Mouse (Mus musculus): Measurements from ENCODE around the gene Olfr1417.

The Olfr1417 gene

DNA sequence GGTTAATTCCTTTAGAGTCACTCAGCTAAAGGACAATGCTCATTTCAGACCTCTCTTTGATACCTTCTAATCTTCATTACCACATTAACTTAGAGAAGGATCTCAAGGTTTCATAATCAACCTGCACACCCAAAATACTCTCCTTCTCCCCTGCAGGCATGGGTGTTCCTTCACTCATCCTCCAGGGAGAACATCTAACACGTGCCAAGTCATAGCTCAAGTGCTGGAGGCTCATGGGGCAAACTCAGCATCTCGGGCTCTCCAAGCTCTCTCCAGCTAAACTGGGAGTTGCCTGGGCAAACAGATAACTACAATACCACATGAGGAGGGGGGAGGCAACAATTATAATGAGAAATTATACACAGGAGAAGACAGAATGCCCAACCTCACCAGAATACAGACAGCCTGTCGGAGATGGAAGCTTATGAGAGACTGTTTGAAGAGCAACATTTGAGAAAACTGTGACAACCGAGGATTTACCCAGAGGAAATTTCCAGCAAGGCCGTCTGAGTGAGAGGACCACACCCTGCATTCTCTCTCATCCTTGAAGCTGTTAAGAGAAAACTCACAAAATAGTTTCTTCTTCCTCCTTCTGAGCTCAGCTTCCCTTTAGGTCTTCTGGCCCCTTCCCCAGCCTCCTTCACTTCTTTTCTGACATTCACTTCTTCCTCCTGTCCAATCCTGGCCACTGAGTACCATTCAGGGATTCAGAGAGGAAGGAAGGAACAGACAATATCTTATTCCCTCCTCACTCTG, 28.8 kb downstream of the Olfr1417 start:
- no peak for DNase-seq

- DNase-seq = no peak
These were observed 30.6 kb downstream of the Olfr1417 start for GRCm38 (mm10) chr19:11808452-11808851.

- no peak for DNase-seq
These were observed 31.2 kb downstream of the Olfr1417 start for GRCm38 (mm10) chr19:11807822-11808221.

DNA sequence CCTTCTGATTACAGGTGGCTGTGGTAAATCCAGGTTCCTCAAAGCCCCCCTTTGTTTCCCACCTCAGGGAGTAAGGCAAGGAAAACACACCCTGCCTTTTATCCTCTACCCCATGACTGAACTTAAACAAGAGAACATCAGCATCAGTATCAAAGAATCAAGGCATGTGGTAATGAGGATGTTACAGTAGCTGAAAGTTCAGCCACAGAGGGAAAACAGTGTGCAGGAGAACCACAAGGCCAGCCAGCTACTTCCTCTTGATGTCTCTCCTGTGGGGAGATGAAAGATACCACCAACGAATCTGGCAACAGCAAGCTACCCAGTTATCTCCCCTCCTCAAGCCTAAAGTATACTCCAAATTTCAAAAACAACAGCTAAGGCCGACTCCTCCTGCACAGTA, 31.8 kb downstream of the Olfr1417 start:
- no peak for DNase-seq

- DNase-seq = no peak
These were observed 34.6 kb downstream of the Olfr1417 start for GRCm38 (mm10) chr19:11804423-11804822.

DNA sequence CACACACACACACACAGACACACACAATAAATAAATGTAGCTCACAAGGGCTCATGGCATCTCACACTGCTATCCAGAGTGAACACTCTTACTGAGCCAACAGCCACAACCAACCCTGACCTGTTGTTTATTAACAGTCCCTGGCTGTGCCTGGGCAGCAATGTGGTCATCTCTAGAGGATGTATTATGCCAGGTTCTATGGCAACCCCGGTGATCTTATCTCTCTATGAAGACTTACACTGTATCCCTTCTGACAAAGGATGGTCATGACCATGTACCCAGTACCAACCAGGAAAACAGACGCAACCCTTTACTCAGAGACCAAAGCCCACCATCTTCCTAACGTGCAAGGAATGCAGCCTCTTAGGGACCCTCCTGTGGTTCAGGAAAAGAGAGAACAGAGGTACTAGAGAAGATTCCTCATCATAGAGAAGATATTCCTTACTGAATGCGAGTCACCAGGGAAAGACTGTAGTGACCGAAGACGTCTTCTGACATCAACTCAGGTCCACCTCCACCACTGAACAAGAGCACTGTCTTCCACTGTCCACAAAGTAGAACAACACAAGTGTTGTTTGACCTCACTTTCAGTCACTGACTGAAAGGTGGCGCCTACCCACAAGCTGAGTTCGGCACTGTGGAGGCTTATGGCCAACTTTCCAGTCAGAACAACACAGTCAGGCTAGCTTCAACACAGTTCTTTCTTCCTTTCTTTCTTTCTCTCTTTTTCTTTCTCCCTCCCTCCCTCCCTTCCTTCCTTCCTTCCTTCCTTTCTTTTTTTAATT, 38.3 kb downstream of the Olfr1417 start:
- DNase-seq = no peak

GRCm38 (mm10) chr19:11794447-11794846, 44.6 kb downstream of the Olfr1417 start:
- DNase-seq = no peak

DNA sequence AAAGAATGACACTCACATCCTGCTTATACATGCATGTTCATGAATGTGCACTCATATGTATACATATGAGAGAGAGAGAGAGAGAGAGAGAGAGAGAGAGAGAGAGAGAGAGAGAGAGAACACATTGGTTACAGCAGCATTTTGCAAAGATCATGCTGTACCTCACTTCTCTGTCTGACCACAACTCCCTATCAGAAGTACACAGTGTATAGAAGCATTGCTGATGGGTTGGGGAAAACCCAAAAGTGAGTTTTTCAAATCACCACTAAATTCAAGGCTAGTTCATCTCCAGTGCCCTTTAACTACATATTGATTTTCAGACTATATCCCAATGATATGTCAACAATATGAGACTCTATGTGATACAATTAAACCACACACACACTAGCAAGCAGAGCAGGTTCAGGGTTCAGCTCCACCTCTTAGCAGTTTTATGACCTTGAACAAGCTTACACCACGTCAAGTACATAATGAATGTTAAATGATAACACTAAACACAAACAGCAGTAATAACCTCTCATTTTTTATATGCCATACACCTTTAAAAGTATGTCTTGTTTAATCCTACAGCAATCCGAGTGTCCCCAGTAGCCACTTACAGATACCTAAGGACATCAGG, 45.2 kb downstream of the Olfr1417 start:
- no peak for DNase-seq

DNA sequence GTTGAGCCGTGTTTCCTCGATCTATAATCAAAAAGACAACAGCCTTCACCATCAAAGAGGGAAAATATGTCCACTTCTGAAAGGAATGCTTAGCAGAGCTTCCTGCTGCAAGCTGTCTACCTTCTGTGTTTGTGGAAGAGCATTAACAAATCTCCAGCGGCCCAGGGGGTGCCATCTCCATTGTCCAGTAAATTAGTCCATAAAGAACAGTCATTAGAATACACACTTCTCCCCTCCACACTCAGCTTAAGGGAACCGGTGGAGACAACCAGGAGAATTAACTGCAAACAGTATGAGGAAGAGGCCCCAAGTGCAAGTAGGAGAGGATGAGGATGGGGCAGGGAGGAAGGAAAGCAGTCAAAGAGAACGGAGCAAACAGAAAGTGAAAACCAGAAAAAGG, 47.2 kb downstream of the Olfr1417 start:
- DNase-seq = no peak

GRCm38 (mm10) chr19:11788876-11789275, 50.1 kb downstream of the Olfr1417 start:
- no peak for DNase-seq

DNA sequence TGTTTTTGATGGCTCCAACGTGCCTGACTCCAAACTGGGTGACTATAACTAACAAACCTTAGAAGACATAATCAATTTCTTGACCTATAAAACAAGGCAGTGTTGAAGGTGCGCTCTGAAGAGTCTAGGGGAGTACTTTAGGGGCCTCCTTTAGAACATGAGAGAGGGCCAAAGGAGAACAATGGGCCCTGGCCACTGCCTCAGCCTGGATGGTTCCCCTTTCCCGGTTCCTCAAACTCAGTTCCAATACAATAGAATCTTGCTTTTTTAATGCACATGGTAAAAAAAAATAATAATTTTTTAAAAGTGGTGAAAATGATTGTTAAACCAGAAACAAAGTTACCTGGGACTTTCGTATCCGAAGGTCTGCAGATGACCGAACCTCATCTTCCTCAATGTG, 51.2 kb downstream of the Olfr1417 start:
- no peak for DNase-seq

GRCm38 (mm10) chr19:11785409-11786154, 53.4 kb downstream of the Olfr1417 start:
- no peak for DNase-seq

DNA sequence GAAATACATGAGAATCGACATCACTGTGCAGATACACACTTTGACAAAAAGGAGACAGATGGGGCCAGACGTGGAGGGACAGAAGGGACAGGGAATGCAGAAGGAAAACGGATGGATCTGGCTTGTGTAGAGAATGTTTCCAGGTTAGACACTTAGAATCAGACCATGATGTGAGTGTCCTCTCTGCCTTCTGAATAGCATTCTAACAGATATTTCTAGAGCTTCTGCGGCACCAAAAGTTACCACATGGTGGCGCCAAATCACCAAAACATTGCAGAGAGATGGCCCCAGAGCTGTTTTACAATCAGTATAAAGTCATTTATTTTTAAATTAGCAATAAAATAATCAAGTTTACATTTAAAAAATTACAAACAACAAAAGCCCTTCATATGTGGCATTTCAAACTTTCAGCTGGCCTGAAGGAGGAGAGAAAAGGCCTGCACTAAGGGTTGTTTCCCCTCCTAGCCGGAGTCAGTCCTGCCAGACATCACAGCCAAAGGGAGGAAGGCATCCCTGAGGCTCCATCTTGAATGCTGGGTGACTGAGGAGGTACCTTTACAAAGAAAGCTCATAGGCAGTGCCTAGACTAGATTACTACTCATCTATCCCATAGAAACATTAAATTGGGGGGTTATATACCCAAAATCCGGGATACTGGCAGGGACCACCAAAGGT, 61.7 kb downstream of the Olfr1417 start:
- DNase-seq = peak; percentile 81
